Mouse (Mus musculus) CD8-positive naive resting alpha-beta T cell, adult 2 months (primary cell): Measurements from ENCODE around the gene Prdm16.

ENCODE experiments used
- DNase-seq, 2 experiments: peaks; one replicate each; pipeline ENCODE4 v3.0.0; 2022; ENCODE audit warnings: low read depth in 2 of 2, low spot score in 2 of 2

The Prdm16 gene

GRCm38 (mm10) chr4:154348197-154348786 lies 288.4 kb downstream of the Prdm16 start:
- no peak for DNase-seq

GRCm38 (mm10) chr4:154346731-154347522 lies 289.7 kb downstream of the Prdm16 start:
- no peak for DNase-seq

- DNase-seq, result no peak
Observed at GRCm38 (mm10) chr4:154336650-154337049, 300.0 kb downstream of the Prdm16 start.

- no peak for DNase-seq
Observed at GRCm38 (mm10) chr4:154335761-154336160, 300.9 kb downstream of the Prdm16 start, which contains the start of gene B230104I21Rik. TSS of gene B230104I21Rik (plus strand) at chr4:154336127.

GRCm38 (mm10) chr4:154334699-154335402 lies 301.8 kb downstream of the Prdm16 start:
- DNase-seq, result no peak

- DNase-seq, result no peak
Observed at GRCm38 (mm10) chr4:154333300-154333699, 303.4 kb downstream of the Prdm16 start.

GRCm38 (mm10) chr4:154331271-154331670 lies 305.4 kb downstream of the Prdm16 start:
- DNase-seq, result no peak

GRCm38 (mm10) chr4:154330001-154330400 lies 306.7 kb downstream of the Prdm16 start:
- DNase-seq, result no peak

GRCm38 (mm10) chr4:154328836-154329235 lies 307.8 kb downstream of the Prdm16 start:
- peak in 1 of 2 experiments; percentile 23 for DNase-seq

GRCm38 (mm10) chr4:154328431-154328830 lies 308.2 kb downstream of the Prdm16 start:
- DNase-seq, result no peak

- no peak for DNase-seq
Observed at GRCm38 (mm10) chr4:154325410-154325809, 311.3 kb downstream of the Prdm16 start.

GRCm38 (mm10) chr4:154313622-154313967 lies 323.1 kb downstream of the Prdm16 start:
- DNase-seq, result no peak

- no peak for DNase-seq
Observed at GRCm38 (mm10) chr4:154312935-154313621, 323.6 kb downstream of the Prdm16 start.

- DNase-seq, result no peak
Observed at GRCm38 (mm10) chr4:154312143-154312812, 324.4 kb downstream of the Prdm16 start.

- no peak for DNase-seq
Observed at GRCm38 (mm10) chr4:154310576-154311262, 326.0 kb downstream of the Prdm16 start.

- no peak for DNase-seq
Observed at GRCm38 (mm10) chr4:154309131-154309530, 327.5 kb downstream of the Prdm16 start.

- peak in 1 of 2 experiments; percentile 3 for DNase-seq
Observed at GRCm38 (mm10) chr4:154301466-154301881, 335.2 kb downstream of the Prdm16 start, which contains the start of gene Arhgef16. TSS of gene Arhgef16 (minus strand) at chr4:154301676.

- no peak for DNase-seq
Observed at GRCm38 (mm10) chr4:154299541-154300271, 337.0 kb downstream of the Prdm16 start.

GRCm38 (mm10) chr4:154297761-154298160 lies 338.9 kb downstream of the Prdm16 start:
- DNase-seq, result no peak
